Mouse (Mus musculus): Measurements from ENCODE around the gene Smyd4.
A peak's percentile ranks its signal among the peaks of the same experiment; 100 is the strongest.
"Not testable (repeated sequence)": the region's sequence is repeated elsewhere in the genome, so short reads cannot be mapped to it uniquely, and the experiment has no call there.

Gene Smyd4

DNA sequence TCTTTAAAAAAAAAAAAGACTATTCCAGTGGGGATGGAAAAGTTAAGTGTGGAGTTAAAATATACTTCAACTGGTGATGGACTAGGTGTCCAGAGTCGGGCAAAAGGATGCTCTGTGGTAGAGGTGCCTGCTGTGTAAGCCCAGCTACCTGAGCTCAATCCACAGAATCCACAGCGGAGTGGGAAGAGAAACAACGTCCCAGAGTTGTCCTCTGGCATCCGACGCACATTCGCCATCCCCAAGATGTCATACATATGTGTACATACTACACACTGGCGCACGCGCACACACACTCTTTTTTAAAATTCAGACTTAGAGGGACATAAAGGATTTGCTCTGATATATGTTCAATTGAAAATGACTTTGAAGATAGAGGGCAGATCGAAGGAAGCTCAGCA is 1.0 kb upstream of the Smyd4 start:
- DNase-seq: no peak

DNA sequence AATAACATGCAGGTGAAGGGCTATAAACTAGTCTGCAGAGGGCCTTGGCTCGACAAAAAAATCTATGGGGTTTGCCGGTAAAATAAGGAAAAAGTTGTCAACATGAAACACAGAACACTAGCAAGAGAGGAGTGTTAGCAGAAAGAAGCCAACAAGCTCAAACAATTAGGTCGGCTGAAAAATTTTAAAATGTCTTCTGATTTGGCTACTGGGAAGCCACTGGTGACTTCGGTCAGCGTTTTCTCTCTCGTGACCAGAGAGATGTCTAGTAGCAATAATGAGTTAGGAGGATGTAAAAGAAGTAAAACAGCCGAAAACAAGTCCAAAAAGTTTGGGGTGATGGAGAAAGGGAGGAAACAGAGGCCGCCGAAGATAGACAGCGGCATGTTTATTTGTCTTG is 637 bp upstream of the Smyd4 start:
- DNase-seq: no peak

DNA sequence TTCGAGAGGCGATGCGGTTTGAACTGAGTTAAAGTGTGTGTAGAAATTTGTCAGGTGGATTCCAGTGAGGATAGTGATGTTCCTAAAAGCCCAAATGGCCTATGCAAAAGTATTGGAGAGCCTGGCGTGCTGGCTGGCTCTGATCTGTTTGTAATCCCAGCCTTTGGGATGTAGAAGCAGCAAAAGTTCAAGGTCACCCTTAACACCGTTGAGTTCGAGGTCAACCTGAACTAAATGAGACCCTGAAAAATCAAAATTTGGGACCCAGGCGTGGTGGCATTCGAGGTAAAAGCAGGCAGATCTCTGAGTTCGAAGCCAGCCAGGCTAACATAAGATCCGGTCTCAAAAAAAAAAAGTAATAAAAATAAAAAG is 643 bp downstream of the Smyd4 start:
- no peak for DNase-seq

DNA sequence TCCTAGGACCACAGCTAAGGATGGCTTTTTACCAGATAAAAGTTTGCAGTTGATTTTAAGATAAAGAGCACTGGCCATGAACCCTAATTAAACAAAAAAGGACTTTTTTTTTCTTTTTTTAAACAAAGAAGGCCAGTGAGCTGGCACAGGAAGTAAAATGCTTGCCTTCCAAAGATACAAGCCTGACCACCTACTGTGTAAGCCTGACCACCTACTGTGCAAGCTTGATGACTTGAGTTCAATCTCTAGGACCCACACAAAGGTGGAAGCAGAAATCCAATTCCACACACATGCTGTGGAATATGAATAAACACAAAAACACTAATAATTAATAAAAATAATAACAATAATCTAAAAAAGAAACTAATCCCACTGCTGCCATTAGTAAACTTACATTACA is 3.0 kb downstream of the Smyd4 start:
- DNase-seq: no peak

DNA sequence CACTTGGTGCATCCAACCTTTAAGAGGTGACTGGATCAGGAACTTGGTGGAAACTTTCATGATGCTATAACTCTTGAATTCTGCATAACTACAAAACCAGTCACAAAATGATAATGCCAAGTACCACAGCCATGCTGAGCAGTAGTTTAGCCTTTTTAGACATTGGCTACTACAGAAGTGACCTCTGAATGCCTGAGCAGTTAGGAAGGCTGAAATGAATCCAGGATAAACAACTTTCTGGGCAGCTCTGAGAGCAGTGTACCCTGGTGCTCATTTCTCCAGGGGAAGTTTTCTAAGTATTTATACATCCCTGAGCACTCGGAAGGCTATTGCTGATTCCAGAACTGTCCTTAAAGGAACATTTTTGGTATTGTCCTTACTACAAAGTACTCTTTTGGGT is 7.2 kb downstream of the Smyd4 start:
- no peak for DNase-seq

DNA sequence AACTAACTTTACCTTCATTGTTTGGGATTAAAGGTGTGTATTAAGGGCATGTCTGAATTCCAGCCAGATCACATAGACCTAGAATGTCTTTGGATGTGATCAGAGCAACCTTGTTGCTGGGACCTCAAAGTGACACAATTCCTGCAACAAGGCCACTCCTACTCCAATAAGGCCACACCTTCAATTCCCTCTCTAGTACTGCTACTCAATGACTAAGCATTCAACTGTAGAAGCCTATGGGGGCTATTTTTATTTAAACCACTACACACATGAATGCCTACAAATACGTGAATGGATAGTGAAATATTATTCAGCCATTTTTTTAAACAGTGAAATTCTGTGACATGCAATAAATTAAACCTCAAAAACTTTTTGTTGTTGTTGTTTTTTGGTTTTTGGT is 28.9 kb downstream of the Smyd4 start:
- DNase-seq: no peak

DNA sequence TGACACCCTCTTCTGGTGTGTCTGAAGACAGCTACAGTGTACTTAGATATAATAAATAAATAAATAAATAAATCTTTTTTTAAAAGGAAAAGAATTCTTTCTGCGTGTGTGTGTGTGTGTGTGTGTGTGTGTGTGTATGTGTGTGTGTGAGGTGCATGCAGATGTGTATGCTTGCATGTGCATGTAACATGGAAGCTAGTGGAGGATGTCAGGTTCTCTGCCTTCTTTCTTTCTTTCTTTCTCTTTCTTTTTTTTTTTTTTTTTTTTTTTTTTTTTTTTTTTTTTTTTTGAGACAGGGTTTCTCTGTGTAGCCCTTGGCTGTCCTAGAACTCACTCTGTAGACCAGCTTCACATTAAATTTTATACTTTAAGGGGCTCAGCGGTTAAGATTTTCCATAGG is 30.6 kb downstream of the Smyd4 start:
- not testable (repeated sequence) for DNase-seq

DNA sequence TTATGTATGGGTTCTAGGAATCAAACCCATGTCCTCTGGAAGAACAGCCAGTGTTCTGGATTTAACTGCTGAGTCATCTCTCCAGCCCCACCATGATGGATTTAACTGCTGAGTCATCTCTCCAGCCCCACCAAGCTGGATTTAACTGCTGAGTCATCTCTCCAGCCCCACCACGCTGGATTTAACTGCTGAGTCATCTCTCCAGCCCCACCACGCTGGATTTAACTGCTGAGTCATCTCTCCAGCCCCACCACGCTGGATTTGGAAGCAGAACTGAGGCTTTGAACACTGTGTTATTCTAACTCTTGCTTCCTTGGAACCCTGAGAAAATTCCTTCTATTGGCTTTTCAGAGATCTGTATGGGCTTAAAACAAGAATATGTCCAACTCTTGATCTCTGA is 35.3 kb downstream of the Smyd4 start:
- not testable (repeated sequence) for DNase-seq

DNA sequence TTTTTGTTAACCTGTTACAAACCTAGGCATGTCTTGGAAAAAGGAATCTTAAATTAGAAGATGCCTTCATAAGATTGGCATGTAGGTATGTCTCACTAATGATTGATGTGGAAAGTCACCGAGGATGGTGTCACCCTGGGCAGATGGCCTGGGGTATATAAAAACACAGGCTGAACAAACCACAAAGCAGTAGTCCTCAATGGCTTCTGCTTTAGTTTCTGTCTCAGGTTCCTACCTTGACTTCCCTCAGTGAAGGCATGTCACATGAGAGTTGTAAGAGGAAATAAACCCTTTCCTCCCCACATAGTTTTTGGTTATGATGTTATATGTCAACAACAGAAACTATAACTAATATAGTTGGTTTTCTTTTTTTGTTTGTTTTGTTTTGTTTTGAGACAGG is 47.4 kb downstream of the Smyd4 start:
- DNase-seq: no peak

DNA sequence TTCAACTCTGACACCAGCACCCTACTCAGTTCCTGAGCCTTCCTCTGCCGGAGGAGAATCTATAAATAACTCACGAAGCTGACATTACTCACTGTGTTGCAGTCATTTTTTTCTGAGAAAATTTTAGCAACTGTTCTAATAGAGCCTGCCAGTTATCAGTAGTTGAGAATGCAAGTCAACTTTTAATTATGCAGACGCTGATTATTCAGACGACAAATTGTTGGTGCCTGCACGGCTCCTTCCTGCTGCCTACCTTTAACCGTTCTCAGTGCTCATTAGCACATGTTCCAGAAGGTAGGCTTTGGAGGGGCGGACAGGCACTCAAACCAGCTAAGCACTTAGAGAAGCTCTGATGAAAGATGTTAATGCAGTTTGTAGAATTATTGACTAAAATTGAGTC is 49.2 kb downstream of the Smyd4 start:
- no peak for DNase-seq

DNA sequence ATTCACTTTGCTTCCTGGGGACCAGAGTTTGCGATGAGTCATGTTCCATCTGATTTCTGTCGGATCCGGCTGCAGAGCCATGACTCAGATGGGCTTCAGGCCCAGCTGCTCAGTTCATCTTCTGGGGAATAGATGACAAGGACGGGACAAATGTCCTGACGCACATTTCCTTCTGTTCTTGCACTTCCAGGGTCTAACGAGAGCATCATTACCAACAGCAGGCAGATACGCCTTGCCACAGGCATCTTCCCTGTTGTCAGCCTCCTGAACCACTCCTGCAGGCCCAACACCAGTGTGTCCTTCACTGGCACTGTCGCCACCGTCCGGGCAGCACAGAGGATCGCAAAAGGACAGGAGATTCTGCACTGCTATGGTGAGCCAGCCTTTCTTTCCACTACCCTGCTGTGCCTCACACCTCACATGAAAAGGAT is 51.2 kb downstream of the Smyd4 start:
- peak; percentile 60 for DNase-seq

DNA sequence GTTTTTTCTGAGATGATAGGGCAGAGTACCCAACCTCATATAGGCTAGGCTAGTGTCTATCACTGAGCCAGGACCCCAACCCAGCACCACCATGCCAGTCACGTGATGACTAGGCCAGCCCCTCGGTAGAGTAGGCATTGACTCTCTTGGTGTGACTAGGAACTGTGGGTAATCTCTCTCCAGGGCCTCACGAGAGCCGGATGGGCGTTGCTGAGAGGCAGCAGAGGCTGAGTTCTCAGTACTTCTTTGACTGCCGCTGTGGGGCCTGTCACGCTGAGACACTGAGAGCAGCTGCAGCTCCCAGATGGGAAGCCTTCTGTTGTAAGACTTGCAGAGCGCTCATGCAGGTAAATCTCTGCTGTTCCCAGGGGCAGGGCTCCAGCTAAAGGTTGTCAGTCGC is 51.9 kb downstream of the Smyd4 start:
- DNase-seq: peak; percentile 41

DNA sequence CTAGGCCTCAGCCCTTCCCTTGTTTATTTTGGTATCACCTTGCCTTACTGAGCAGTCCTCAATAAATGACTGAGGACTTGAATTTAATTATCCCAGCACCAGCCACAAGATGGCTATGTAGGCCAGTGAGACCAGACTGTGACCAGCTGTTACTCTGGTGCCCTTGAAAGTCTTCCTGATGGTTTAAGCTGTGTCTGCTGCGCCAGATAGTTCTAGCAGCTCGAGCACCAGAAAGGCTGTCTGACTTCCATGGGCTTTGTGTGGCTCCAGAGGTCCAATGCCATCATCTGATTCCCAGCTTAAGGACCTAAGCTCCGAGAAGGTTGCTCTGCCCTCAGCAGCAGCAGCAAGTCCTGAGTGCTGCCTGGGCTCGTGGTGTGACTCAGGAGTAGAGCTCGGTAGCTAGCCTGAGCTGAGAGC is 54.0 kb downstream of the Smyd4 start:
- no peak for DNase-seq

DNA sequence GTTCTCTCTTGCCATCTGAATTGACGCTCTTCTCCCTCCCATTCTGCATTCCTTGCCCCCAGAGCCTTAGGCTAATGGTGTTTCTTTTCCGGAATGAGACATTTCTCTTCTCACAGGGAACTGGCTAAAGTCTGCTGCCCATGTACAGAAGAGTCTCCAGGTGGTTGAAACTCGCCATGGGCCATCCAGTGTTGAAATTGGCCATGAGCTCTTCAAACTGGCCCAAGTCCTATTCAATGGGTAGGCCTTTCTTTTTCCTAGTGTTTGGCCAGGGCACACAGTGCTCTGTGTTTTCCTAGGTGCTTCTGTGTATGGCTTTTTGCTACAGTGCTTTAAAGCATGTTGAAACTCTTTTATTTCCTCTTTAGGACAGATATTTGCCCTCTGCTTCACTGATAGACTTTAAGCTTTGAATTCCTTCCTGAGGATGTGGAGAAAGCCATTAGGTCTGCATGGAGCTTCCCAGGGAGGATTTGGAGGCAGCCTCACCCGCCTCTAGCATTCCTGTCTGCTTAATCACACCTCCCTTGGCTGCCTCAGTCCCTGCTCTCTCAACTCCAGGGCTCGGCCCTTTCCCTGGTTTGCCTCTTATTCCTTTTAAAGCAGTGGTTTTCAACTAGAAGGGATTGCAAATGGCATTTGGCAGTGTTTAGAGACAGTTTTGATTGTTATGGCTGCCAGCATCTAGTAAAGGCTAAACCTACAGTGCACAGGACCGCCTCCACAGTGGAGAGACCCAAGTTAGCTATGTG is 55.2 kb downstream of the Smyd4 start:
- DNase-seq: no peak

DNA sequence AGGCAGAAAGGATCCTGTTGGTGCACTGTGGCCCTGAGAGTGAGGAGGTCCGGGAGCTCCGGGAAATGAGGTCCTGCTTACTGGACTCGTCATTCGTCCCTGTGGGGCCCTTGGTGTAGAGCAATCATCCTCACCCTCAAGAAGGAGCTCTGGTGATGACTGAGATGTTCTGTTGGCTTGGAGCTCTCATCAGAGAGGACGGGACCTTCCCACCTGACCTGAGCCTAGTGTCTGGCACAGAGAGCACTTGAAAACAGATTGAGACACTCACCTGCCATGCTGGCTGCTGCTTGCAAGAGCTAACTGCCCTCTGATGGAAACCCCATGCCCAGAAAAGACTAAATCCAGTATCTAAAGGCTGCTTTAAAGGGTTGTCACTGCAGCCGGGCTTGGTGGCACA is 56.6 kb downstream of the Smyd4 start:
- no peak for DNase-seq

DNA sequence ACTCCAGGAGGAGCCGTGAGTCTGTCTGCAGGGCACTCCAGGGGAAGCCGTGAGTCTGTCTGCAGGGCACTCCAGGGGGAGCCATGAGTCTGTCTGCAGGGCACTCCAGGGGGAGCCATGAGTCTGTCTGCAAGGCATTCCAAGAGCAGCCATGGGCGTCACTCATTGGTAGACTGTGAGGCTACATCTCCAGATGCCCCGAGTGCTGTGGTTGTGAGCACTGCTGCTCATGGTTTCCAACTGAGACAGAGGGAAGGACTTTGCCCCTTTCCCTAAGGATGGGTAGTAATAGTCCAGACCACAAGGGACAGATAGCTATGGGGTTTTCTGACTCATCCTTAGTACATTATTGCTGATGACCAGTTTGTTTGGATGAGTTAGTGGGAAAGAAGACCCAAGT is 57.9 kb downstream of the Smyd4 start:
- DNase-seq: no peak

DNA sequence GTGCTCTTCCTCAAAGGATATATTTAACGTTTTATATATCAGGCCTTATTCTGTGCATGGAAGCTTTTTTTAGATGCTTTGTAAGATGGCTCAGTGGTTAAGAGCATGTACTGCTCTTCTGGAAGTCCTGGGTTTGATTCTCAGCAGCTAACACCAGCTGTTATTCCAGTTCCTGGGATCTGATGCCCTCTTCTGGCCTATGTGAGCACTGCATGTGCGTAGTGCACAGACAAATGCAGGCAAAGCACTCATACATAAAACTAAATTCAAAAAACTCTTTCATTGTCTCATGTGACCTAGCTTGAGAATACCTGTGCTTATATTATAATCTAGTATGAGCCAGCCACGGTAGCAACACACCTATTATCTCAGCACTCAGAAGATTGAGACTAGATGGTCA is 58.6 kb downstream of the Smyd4 start:
- DNase-seq: no peak

DNA sequence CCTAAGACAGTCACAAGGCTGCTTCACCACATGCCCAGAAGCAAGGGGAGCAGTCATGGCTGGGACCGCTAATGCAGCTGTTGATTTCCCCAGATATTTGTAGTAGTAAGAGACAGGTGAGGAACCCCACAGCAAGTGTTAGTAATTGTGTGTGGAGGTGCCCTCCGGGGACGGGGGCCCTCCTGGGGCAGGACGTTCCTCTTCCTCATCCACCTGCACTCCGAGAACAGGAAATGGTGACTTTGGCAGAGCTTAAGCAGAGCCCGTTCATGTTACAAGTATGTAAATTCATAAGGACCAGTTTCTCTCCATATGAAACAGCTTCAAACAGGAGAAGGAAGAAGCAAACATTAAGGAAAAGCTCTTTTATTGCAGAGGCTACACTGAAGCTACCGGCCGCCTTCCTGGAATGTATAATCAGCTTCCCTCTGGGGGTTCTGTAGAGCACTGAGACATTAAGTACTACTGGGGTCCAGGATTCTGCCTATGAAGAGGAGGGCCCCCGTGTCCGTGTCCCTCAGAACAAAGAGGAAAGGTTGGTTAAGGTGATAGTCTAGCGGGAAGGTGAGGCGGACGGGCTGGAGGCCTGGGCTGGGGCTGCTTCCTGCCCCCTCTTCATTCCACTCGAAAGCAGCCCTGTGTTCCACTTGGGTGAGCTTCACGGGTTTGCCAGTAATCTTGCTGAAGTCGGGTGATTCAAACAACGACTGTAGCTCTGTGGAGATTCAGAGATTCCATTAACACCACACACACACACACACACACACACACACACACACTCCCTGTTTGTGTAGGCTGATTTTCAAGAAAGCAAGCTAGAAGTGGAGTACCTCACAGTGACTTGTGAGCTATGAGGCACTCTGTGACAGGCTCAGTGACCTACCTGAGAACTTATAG is 61.7 kb downstream of the Smyd4 start:
- DNase-seq: no peak

DNA sequence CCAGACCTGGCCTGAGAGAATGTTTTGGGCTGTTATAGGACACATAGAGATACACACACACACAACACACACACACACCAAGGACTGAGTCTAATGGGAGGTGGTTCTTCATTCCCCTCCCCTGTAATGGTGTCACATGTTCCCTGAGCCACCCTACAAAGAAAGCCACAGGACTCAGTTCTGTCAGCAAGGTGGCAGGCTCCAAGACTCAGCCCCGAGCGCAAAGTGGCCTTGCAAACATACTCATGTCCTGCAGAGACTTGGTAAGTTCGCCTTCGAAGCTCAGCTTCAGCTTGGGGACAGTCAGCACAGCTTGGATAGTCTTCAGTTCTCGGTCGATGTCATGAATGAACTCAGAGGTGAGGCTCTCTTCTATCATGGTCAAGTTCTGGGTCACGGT is 62.4 kb downstream of the Smyd4 start:
- DNase-seq: no peak

DNA sequence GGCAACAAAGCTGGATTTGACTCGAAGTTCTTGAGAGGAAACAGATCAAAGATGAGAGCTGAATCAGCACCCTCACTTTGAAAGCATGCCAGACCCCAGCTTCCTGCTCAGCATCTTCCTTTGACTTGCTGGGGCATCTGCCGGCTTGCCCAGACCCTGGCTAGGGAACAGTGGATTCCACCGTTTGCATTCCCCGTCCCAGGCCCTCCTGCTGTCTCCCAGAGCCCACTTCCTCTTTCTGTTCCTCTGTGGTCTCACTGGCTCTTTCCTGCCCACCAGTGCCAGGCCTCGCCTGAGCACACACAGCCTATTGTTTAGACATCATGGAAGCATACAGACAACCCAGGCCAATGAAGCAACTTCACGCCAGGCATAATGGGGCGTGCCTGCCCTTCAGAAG is 66.9 kb downstream of the Smyd4 start:
- no peak for DNase-seq

DNA sequence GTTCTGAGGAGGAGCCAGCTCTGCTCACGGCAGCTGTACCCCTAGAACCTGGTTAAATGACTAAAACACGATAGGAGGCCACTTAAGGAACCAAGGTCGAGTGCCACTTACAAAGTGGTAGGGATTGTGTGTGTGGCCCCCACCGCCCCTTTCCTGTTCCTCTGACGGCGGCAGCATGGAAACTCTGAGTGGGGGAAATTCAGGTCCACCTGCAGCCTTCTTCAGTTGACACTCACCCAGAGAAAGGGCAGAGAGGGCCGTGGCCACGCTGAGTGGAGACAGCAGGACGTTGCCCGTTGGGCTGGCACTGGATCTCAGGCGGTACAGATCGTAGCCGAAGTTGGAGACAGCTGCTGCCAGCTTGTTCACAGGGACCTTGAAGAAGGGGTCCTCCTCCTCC is 67.8 kb downstream of the Smyd4 start:
- DNase-seq: no peak

DNA sequence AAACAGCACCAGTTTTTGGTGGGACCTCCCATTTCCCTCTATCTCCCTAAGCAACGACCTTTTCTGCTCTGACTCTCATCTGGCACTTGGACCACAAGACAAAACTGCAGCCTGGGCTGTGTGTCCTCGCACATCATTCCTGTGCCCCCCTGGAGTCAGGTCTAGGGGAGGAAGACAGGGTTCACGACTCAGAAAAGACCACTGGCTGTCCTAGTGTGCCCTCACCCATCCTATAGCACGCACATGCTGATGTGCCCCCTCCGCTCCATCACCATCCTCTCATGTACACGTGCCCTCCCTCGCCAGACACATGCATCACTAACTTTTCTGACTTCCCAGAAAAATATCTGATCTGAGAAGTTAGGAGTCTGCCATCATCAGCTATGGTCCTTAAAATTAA is 71.8 kb downstream of the Smyd4 start:
- DNase-seq: no peak

DNA sequence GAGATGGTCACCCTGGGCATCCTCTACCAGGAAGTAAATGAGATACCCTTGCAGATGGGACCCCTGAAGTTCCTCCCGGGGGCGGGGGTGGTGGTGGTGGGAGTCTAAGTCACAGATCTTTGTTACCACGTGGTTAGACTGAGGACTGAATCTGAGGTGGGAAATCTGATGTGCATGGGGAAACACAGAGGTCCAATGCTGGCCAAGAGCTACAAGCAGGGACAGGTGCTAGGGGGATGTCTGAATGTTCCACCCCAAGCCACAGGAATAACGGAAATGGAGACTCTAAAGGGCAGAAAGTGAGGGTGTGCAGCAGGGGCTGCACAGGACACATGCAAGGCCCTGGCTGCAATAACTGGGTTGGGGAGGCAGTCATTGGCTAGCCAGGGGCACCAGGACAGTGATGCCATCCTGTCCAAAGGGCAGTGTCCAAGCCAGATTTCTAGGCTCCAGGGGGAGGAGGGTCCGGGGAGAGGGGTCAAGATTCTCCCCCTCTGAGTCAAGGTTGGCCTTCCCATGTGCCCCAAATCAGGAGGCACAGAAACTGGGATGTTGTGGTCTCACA is 72.7 kb downstream of the Smyd4 start:
- DNase-seq: no peak

DNA sequence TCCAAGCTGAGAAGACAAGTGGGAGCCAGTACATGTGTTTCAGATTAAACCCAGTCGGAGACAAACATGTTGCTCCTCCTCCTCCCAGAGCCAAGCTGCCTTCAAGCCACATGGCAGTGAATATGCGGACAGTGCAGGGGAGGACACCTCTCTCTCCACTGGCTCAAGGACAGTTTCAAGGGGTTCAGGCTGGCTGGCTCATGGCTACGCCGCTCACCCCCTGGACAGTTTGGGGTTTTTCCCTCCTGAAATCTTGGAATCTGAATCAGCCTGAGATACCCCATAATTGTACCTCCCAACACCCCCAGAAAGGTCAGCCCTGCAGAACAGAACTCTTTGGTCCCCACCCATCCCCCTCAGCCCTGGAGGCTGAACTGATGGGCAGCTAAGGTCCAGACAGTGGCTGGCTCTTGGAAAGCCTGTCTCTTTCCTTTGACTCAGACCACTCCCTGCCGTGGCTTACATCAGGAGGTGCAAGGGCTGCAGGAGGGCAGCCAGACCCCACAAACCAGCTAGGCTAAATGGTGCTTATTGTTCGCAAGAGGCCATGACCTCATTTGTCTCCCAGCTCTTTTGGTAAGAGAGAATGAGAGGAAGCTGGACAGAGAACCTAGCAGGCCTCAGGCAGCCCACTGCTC is 73.3 kb downstream of the Smyd4 start:
- no peak for DNase-seq
